Mouse (Mus musculus): ENCODE measurements around the gene Glul.
"Not testable (repeated sequence)": the region's sequence is repeated elsewhere in the genome, so short reads cannot be mapped to it uniquely, and the experiment has no call there.

The Glul gene

GRCm38 (mm10) chr1:153899731-153900380 lies at the start of gene Glul, which contains the start of gene Teddm2:
TSS of gene Glul (plus strand) at chr1:153899944.
TSS of gene Teddm2 (minus strand) at chr1:153900228.
- DNase-seq = peak; percentile 97 to 98

GRCm38 (mm10) chr1:153852696-153853095 lies 47.0 kb upstream of the Glul start:
- DNase-seq = not testable (repeated sequence)

GRCm38 (mm10) chr1:153855946-153856345 lies 43.8 kb upstream of the Glul start:
- peak; percentile 11 to 17 for DNase-seq

GRCm38 (mm10) chr1:153874045-153874444 lies 25.7 kb upstream of the Glul start, which contains the start of gene Teddm1b:
TSS of gene Teddm1b (plus strand) at chr1:153874345.
- DNase-seq = no peak

- not testable (repeated sequence) for DNase-seq
These were observed 19.4 kb upstream of the Glul start for GRCm38 (mm10) chr1:153880391-153880790.

- no peak for DNase-seq
These were observed 13.6 kb upstream of the Glul start for GRCm38 (mm10) chr1:153886024-153886633.

- no peak for DNase-seq
These were observed 9.6 kb upstream of the Glul start for GRCm38 (mm10) chr1:153890121-153890520.

- no peak for DNase-seq
These were observed 8.3 kb upstream of the Glul start, which contains the start of gene Teddm1a for GRCm38 (mm10) chr1:153891442-153891841. TSS of gene Teddm1a (plus strand) at chr1:153891742.

GRCm38 (mm10) chr1:153893746-153894145 lies 6.0 kb upstream of the Glul start:
- DNase-seq = no peak

GRCm38 (mm10) chr1:153894201-153894893 lies 5.4 kb upstream of the Glul start:
- no peak for DNase-seq

GRCm38 (mm10) chr1:153894979-153895378 lies 4.8 kb upstream of the Glul start:
- peak; percentile 83 to 87 for DNase-seq

GRCm38 (mm10) chr1:153897196-153897595 lies 2.5 kb upstream of the Glul start:
- no peak for DNase-seq

- DNase-seq = peak in 1 of 2 experiments; percentile 36
These were observed 584 bp upstream of the Glul start for GRCm38 (mm10) chr1:153898989-153899730.

GRCm38 (mm10) chr1:153900381-153900780 lies 637 bp downstream of the Glul start:
- DNase-seq = no peak

- peak in 1 of 2 experiments; percentile 32 for DNase-seq
These were observed 1.4 kb downstream of the Glul start for GRCm38 (mm10) chr1:153900860-153901730.

- no peak for DNase-seq
These were observed 3.3 kb downstream of the Glul start for GRCm38 (mm10) chr1:153903006-153903405.

- DNase-seq = no peak
These were observed 4.5 kb downstream of the Glul start for GRCm38 (mm10) chr1:153904236-153904635.

GRCm38 (mm10) chr1:153905884-153906283 lies 6.1 kb downstream of the Glul start:
- no peak for DNase-seq

- DNase-seq = no peak
These were observed 8.5 kb downstream of the Glul start for GRCm38 (mm10) chr1:153908208-153908607.

- DNase-seq = no peak
These were observed 9.0 kb downstream of the Glul start for GRCm38 (mm10) chr1:153908741-153909140.

GRCm38 (mm10) chr1:153909213-153909962 lies 9.6 kb downstream of the Glul start:
- DNase-seq = no peak

Measured in cerebellum, postnatal 14 days (tissue).